Mouse (Mus musculus) kidney, postnatal 0 days (tissue): ENCODE results near the gene 4930558K02Rik. TPM values are rescaled to one million over a fixed set of nuclear protein-coding genes. Genes with fewer than 3 reads are reported as not detected.

Experiments
- ATAC-seq: fragments of 200-750 bp; cut with Nextera tagmentation; replicated peaks from 2 replicates; pipeline ENCODE4 v1.8.0; 2017; ENCODE audit warnings: low read depth, moderate number of reproducible peaks, moderate TSS enrichment, moderate library complexity; ENCODE audit not compliant: low FRiP score
- DNase-seq: peaks from one replicate; pipeline ENCODE4 v3.0.0-alpha.2; 2016; ENCODE audit warnings: low spot score
- H3K27ac ChIP-seq: fragments of 300-500 bp; sonication (generic); 2 replicates; pipeline ENCODE4 v1.5.1; 2014; ENCODE audit warnings: mild to moderate bottlenecking
- H3K27me3 ChIP-seq: fragments of 300-500 bp; sonication (generic); 2 replicates; pipeline ENCODE4 v1.6.1; 2014; ENCODE audit warnings: low read length, mixed read lengths; ENCODE audit not compliant: insufficient read depth
- H3K36me3 ChIP-seq: fragments of 300-500 bp; sonication (generic); 2 replicates; pipeline ENCODE4 v1.6.1; 2014; ENCODE audit warnings: low read length, mixed read lengths; ENCODE audit not compliant: insufficient read depth
- H3K4me1 ChIP-seq: fragments of 300-500 bp; sonication (generic); replicated peaks from 2 replicates; pipeline ENCODE4 v1.6.1; 2014; ENCODE audit warnings: antibody characterized with exemption, low read length, mixed read lengths; ENCODE audit not compliant: insufficient read depth
- H3K4me2 ChIP-seq: fragments of 300-500 bp; sonication (generic); 2 replicates; pipeline ENCODE4 v1.6.1; 2014; ENCODE audit warnings: mild to moderate bottlenecking, low read length, moderate library complexity, mixed read lengths
- H3K4me3 ChIP-seq: fragments of 300-500 bp; sonication (generic); replicated peaks from 2 replicates; pipeline ENCODE4 v1.5.1; 2014; ENCODE audit warnings: low read depth, low read length
- H3K9ac ChIP-seq: fragments of 300-500 bp; sonication (generic); 2 replicates; pipeline ENCODE4 v1.6.1; 2014; ENCODE audit warnings: low read depth, low read length
- H3K9me3 ChIP-seq: fragments of 300-500 bp; sonication (generic); replicated peaks from 2 replicates; pipeline ENCODE4 v1.6.1; 2016; ENCODE audit warnings: low read length, inconsistent platforms, mixed read lengths
- CTCF ChIP-seq: IDR thresholded peaks from 2 replicates; pipeline ENCODE4 v1.5.1; 2016; ENCODE audit warnings: antibody characterized with exemption, low read depth, mild to moderate bottlenecking, moderate library complexity
- WGBS: fragments of 180-500 bp; shearing (Covaris S2); extraction: QIAGEN DNeasy Blood & Tissue Kit; methylation state at CpG from one replicate; pipeline ENCODE4 v1.1.7; 2014; 5-methylcytosine and 5-hydroxymethylcytosine counted together
- polyA plus RNA-seq: library from polyadenylated mRNA; unstranded; fragments of >200 nt; fragmentation: Nextera tagmentation; extraction: Ambion mirVana; gene quantifications from 2 replicates; pipeline ENCODE4 v1.2.1, GENCODE M21; 2015

Gene 4930558K02Rik
- polyA plus RNA-seq, 1 experiment from 2014 or later, result not detected

DNA sequence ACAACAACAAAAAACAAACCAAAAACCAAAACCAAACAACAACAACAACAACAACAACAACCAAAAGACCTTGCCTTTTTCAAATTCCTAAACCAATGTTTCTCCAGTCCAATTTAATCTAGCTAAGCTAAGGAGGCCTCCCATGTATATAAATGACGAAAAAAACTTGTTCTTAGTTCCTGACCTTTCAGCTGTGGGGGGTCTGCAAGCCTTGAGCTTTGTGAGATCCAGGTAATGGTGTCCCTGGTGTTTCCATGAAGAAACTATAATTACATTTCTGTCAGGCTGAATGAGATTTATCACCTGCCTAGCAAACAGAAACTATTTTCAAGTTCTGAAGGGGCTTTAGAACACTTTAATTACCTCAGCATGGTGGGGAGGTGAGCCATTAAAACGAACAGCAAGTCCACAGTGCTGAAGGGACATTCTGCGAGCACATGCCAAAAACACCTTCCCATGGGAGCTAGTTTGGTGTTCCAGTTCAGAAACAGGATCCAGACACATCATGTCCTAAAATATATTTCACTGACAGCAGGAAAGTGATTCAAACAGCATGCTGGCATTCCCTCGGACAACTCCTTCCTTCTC, 4.6 kb upstream of the 4930558K02Rik start:
- Histone ChIP-seq H3K36me3 (no peaks in the 10 kb centered on the region), H3K4me1 (0 out of 2 replicates have a peak, but pooled peaks cover 3% of the 10 kb centered on the region), H3K4me3 (no peak overlapping the region), H3K27ac (no peak overlapping the region), H3K27me3 (no peaks in the 10 kb centered on the region), H3K4me2 (no peak overlapping the region), H3K9me3 (no peaks in the 10 kb centered on the region), H3K9ac (no peak overlapping the region)
- ATAC-seq (no peak), DNase-seq (peak; percentile 55)
- no peak for TF ChIP-seq CTCF
- 22% methylated on average over 4 of the region's 4 CpGs for WGBS

- Histone ChIP-seq H3K27me3 (no peaks in the 10 kb centered on the region), H3K4me3 (no peak overlapping the region), H3K9me3 (no peaks in the 10 kb centered on the region), H3K4me1 (0 out of 2 replicates have a peak, but pooled peaks cover 3% of the 10 kb centered on the region), H3K36me3 (no peaks in the 10 kb centered on the region), H3K27ac (no peak overlapping the region), H3K9ac (no peak overlapping the region), H3K4me2 (no peak overlapping the region)
- ATAC-seq (no peak), DNase-seq (no peak)
- 47% methylated on average over 6 of the region's 6 CpGs for WGBS
- no peak for TF ChIP-seq CTCF
Observed at GRCm38 (mm10) chr1:161983451-161983850, 4.0 kb upstream of the 4930558K02Rik start.

GRCm38 (mm10) chr1:161980626-161981298, 1.3 kb upstream of the 4930558K02Rik start:
- Histone ChIP-seq H3K4me1 (0 out of 2 replicates have a peak, but pooled peaks cover 9% of the 10 kb centered on the region), H3K9ac (no peak overlapping the region), H3K27me3 (no peaks in the 10 kb centered on the region), H3K27ac (no peak overlapping the region), H3K4me3 (no peak overlapping the region), H3K9me3 (no peaks in the 10 kb centered on the region), H3K4me2 (no peak overlapping the region), H3K36me3 (no peaks in the 10 kb centered on the region)
- no peak for TF ChIP-seq CTCF
- 71% methylated on average over 9 of the region's 9 CpGs for WGBS
- DNase-seq, result no peak
- ATAC-seq, result no peak

DNA sequence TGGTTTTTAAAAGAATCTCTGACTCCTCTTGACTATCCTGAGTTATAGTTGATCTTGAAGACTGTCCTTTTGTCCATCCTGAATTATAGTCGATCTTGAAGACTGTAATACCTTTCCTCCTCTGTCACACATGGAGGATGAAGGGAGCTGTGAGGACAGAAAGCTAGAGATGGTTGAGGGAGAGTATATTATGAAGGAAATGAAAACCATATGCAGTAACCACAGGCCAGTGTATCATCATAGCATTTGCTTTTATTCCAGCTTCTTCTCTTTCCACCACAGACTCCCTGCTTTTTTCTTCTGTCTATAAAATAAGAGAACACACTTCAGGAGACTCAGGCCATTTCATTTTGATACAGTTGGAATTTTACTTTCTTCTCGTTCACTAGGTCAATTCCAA, 610 bp upstream of the 4930558K02Rik start:
- ATAC-seq (no peak), DNase-seq (no peak)
- no peak overlapping the region for H3K27ac ChIP-seq

GRCm38 (mm10) chr1:161978173-161978700, 1.2 kb downstream of the 4930558K02Rik start:
- no peak overlapping the region for H3K27ac ChIP-seq
- H3K4me2 ChIP-seq, result no peak overlapping the region
- H3K36me3 ChIP-seq, result no peaks in the 10 kb centered on the region
- WGBS, result 90% methylated on average over 5 of the region's 5 CpGs
- no peak for DNase-seq
- H3K9ac ChIP-seq, result no peak overlapping the region
- no peak overlapping the region for H3K4me3 ChIP-seq
- peaks cover 18% of the 10 kb centered on the region; the same call in 1 of the 2 replicates for H3K4me1 ChIP-seq
- TF ChIP-seq CTCF, result no peak
- no peaks in the 10 kb centered on the region for H3K27me3 ChIP-seq
- no peak for ATAC-seq
- H3K9me3 ChIP-seq, result no peaks in the 10 kb centered on the region

More for the DNA sequence above, 610 bp upstream of the 4930558K02Rik start:
- Histone ChIP-seq H3K9me3 (no peaks in the 10 kb centered on the region), H3K4me1 (0 out of 2 replicates have a peak, but pooled peaks cover 9% of the 10 kb centered on the region), H3K4me2 (no peak overlapping the region), H3K9ac (no peak overlapping the region), H3K36me3 (no peaks in the 10 kb centered on the region), H3K27me3 (no peaks in the 10 kb centered on the region), H3K4me3 (no peak overlapping the region)
- no peak for TF ChIP-seq CTCF
- WGBS, result 75% methylated on average over 2 of the region's 2 CpGs

GRCm38 (mm10) chr1:161977331-161977730, 2.1 kb downstream of the 4930558K02Rik start:
- H3K27ac ChIP-seq, result no peak overlapping the region
- 48% methylated on average over 4 of the region's 4 CpGs for WGBS
- H3K9me3 ChIP-seq, result no peaks in the 10 kb centered on the region
- no peak overlapping the region for H3K4me2 ChIP-seq
- no peaks in the 10 kb centered on the region for H3K27me3 ChIP-seq
- H3K4me3 ChIP-seq, result no peak overlapping the region
- no peak for ATAC-seq
- no peaks in the 10 kb centered on the region for H3K36me3 ChIP-seq
- DNase-seq, result no peak
- H3K4me1 ChIP-seq, result peaks cover 18% of the 10 kb centered on the region; the same call in 1 of the 2 replicates
- TF ChIP-seq CTCF, result no peak
- no peak overlapping the region for H3K9ac ChIP-seq
